Mouse (Mus musculus) ES-E14 (cell line): Measurements from ENCODE around the gene Vps33b.

Experiments
- CHD2 ChIP-seq: IDR thresholded peaks from 2 replicates; pipeline ENCODE4 v1.6.1; 2014; ENCODE audit warnings: mild to moderate bottlenecking, low read depth, low read length, inconsistent platforms
- ZC3H11A ChIP-seq: IDR thresholded peaks from 2 replicates; pipeline ENCODE4 v1.6.1; 2012; ENCODE audit warnings: low read depth, mild to moderate bottlenecking, inconsistent platforms, low read length, borderline replicate concordance

DNA sequence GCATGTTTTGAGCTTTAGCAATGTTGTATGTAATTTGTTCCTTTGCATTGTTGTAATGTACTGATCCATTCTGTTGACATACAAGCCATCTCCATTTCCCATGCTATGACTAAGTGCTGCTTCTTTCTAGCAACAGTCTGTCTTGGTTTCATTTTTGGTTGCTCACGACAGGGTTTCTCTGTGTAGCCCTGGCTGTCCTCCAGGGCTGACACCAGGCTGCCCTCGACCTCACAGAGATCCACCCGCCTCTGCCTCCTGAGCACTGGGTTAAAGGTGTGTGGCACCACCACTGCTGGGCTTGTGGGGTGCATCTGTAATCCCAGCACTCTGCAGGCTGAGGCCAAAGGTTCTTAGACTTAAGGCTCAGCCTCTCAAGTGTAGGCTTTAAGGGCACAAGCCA lies 30.1 kb downstream of the Vps33b start:
- no peak for TF ChIP-seq ZC3H11A
- no peak for TF ChIP-seq CHD2
